Mouse (Mus musculus) hindbrain, postnatal 0 days (tissue): ENCODE measurements at regions not wholly inside any gene's neighbourhood (a gene's known extent, or its start where the extent isn't known, plus 50 kb on each side); places are given as distances from the start of the nearest gene placed in this dataset.

ENCODE experiments used
- ATAC-seq: fragments of 200-750 bp; cut with Nextera tagmentation; 2 replicates; pipeline ENCODE4 v1.8.0; 2017; ENCODE audit warnings: mild to moderate bottlenecking, moderate TSS enrichment, moderate library complexity
- DNase-seq: peaks from one replicate; pipeline ENCODE4 v3.0.0-alpha.2; 2015; ENCODE audit warnings: low spot score
- H3K27ac ChIP-seq: fragments of 300-500 bp; sonication (generic); 2 replicates; pipeline ENCODE4 v1.5.1; 2014; ENCODE audit warnings: mild to moderate bottlenecking
- H3K27me3 ChIP-seq: fragments of 300-500 bp; sonication (generic); 2 replicates; pipeline ENCODE4 v1.6.1; 2014; ENCODE audit warnings: low read length, mixed read lengths; ENCODE audit not compliant: insufficient read depth
- H3K36me3 ChIP-seq: fragments of 300-500 bp; sonication (generic); 2 replicates; pipeline ENCODE4 v1.6.1; 2014; ENCODE audit warnings: low read length, mixed read lengths; ENCODE audit not compliant: insufficient read depth
- H3K4me1 ChIP-seq: fragments of 300-500 bp; sonication (generic); 2 replicates; pipeline ENCODE4 v1.6.1; 2014; ENCODE audit warnings: antibody characterized with exemption, low read length, mixed read lengths; ENCODE audit not compliant: insufficient read depth
- H3K4me2 ChIP-seq: fragments of 300-500 bp; sonication (generic); 2 replicates; pipeline ENCODE4 v1.6.1; 2014; ENCODE audit warnings: low read depth, mild to moderate bottlenecking, low read length, moderate library complexity, mixed read lengths
- H3K4me3 ChIP-seq: fragments of 300-500 bp; sonication (generic); 2 replicates; pipeline ENCODE4 v1.5.1; 2014; ENCODE audit warnings: low read length
- H3K9ac ChIP-seq: fragments of 300-500 bp; sonication (generic); replicated peaks from 2 replicates; pipeline ENCODE4 v1.6.1; 2014; ENCODE audit warnings: mild to moderate bottlenecking, low read length, moderate library complexity, mixed read lengths
- H3K9me3 ChIP-seq: fragments of 300-500 bp; sonication (generic); 2 replicates; pipeline ENCODE4 v1.6.1; 2016; ENCODE audit warnings: low read length, mixed read lengths
- CTCF ChIP-seq: IDR thresholded peaks from 2 replicates; pipeline ENCODE4 v1.5.1; 2016; ENCODE audit warnings: antibody characterized with exemption, control low read depth, low read depth
- whole genome bisulfite sequencing: fragments of 180-500 bp; shearing (Covaris S2); extraction: QIAGEN DNeasy Blood & Tissue Kit; methylation state at CpG from one replicate; pipeline ENCODE4 v1.1.7; 2014; 5-methylcytosine and 5-hydroxymethylcytosine counted together

- 82% methylated on average over 3 of the region's 3 CpGs for WGBS
These were observed 178.8 kb upstream of the Fer start for GRCm38 (mm10) chr17:63684026-63684425.

GRCm38 (mm10) chr17:63685956-63686355 is 176.9 kb upstream of the Fer start:
- H3K9me3 ChIP-seq: no peaks in the 10 kb centered on the region
- WGBS: 33% methylated on average over 4 of the region's 4 CpGs
- no peaks in the 10 kb centered on the region for H3K27me3 ChIP-seq
- no peak overlapping the region for H3K4me2 ChIP-seq
- H3K9ac ChIP-seq: no peak overlapping the region
- H3K4me3 ChIP-seq: no peak overlapping the region
- H3K27ac ChIP-seq: no peak overlapping the region
- peak; percentile 64 for ATAC-seq
- H3K36me3 ChIP-seq: no peaks in the 10 kb centered on the region
- DNase-seq: peak; percentile 52
- no peaks in the 10 kb centered on the region for H3K4me1 ChIP-seq
- TF ChIP-seq CTCF: no peak

More at GRCm38 (mm10) chr17:63684026-63684425, 178.8 kb upstream of the Fer start:
- no peak for ATAC-seq
- no peaks in the 10 kb centered on the region for H3K36me3 ChIP-seq
- no peak overlapping the region for H3K4me2 ChIP-seq
- no peaks in the 10 kb centered on the region for H3K27me3 ChIP-seq
- no peak for DNase-seq
- no peak for TF ChIP-seq CTCF
- H3K4me1 ChIP-seq: no peaks in the 10 kb centered on the region
- no peak overlapping the region for H3K9ac ChIP-seq
- no peaks in the 10 kb centered on the region for H3K9me3 ChIP-seq
- no peak overlapping the region for H3K27ac ChIP-seq
- H3K4me3 ChIP-seq: no peak overlapping the region

DNA sequence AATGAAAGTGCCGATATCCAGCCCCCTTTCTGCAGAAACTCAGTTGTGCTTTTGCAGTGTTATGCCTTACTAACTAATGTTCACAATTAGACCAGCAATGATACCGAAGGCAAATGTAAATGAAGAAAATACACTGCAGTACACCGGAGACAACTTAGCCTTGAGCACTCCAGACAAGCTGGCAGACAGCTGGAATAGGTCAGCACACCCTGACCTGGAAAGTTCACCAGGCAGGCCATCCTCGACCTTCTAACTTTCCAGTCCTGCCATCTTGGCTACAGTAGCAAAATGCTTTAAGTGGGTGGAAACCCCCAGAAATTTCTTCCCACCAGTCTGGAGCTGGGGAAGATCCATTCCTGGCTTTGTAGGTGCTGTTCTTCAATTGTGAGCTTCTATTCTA is 176.5 kb upstream of the Fer start:
- DNase-seq (no peak), ATAC-seq (peak; percentile 11; the same call in 1 of the 2 replicates)
- H3K9ac ChIP-seq: no peak overlapping the region
- no peak for TF ChIP-seq CTCF
- H3K9me3 ChIP-seq: no peaks in the 10 kb centered on the region
- H3K4me1 ChIP-seq: no peaks in the 10 kb centered on the region
- H3K36me3 ChIP-seq: no peaks in the 10 kb centered on the region
- H3K27ac ChIP-seq: no peak overlapping the region
- H3K4me2 ChIP-seq: no peak overlapping the region
- H3K27me3 ChIP-seq: no peaks in the 10 kb centered on the region
- no peak overlapping the region for H3K4me3 ChIP-seq
- WGBS: 58% methylated on average over 4 of the region's 4 CpGs

GRCm38 (mm10) chr17:63689291-63689690 is 173.6 kb upstream of the Fer start:
- ATAC-seq (no peak), DNase-seq (no peak)
- Histone ChIP-seq H3K9ac (no peak overlapping the region), H3K4me2 (no peak overlapping the region), H3K9me3 (no peaks in the 10 kb centered on the region), H3K27me3 (no peaks in the 10 kb centered on the region), H3K27ac (no peak overlapping the region), H3K4me3 (no peak overlapping the region), H3K36me3 (no peaks in the 10 kb centered on the region), H3K4me1 (0 out of 2 replicates have a peak, but pooled peaks cover 2% of the 10 kb centered on the region)
- no peak for TF ChIP-seq CTCF
- WGBS: 77% methylated on average over 8 of the region's 8 CpGs

DNA sequence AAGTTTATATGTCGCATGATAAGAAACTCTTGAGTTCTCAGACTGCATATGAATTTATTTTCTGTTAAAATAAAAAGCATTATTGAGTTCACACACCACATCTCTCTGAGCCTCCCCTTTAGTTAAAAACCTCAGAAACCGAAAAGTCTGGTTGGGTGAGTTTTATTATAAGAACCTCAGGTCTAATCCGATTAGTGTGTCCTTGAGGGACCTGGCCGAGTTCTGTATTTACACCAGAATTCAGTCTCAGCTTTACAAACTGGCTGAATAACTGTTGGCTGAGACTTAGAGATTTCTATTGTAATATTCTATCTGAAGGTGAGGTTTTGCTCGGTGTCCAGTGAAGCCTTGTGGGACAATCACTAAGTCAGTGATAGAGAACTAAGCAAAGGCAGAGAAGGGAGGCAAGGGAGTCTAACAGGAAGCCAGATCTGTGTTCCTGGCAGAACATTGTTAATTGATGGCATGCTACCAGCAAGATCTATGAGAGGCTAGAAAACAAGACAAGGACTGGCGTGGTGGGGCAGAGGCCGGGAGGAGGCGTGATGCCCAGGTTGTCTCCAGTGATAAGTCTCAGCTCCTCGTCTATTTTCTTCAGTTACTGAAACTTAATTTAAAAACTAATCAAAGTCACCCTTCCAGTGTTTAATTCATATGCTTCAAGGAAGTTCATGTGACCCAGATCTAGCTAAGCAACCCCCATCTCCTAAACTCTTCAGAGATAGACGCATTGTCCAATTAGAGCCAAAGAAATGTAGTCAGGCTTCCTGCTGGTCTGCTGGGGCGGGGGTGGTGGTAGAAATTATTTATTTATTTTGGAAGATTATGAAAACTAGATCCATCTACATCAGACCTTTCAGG is 171.8 kb upstream of the Fer start:
- H3K4me2 ChIP-seq: no peak overlapping the region
- H3K27ac ChIP-seq: no peak overlapping the region
- no peaks in the 10 kb centered on the region for H3K36me3 ChIP-seq
- TF ChIP-seq CTCF: no peak
- ATAC-seq: no peak
- no peaks in the 10 kb centered on the region for H3K9me3 ChIP-seq
- 76% methylated on average over 11 of the region's 11 CpGs for WGBS
- no peak overlapping the region for H3K9ac ChIP-seq
- H3K4me1 ChIP-seq: 0 out of 2 replicates have a peak, but pooled peaks cover 2% of the 10 kb centered on the region
- DNase-seq: no peak
- no peaks in the 10 kb centered on the region for H3K27me3 ChIP-seq
- no peak overlapping the region for H3K4me3 ChIP-seq

- no peak for DNase-seq
- no peaks in the 10 kb centered on the region for H3K36me3 ChIP-seq
- no peak for TF ChIP-seq CTCF
- no peak overlapping the region for H3K27ac ChIP-seq
- H3K9me3 ChIP-seq: no peaks in the 10 kb centered on the region
- WGBS: 67% methylated on average over 3 of the region's 3 CpGs
- no peak overlapping the region for H3K4me3 ChIP-seq
- H3K9ac ChIP-seq: no peak overlapping the region
- H3K27me3 ChIP-seq: no peaks in the 10 kb centered on the region
- no peak for ATAC-seq
- H3K4me2 ChIP-seq: no peak overlapping the region
- 0 out of 2 replicates have a peak, but pooled peaks cover 2% of the 10 kb centered on the region for H3K4me1 ChIP-seq
These were observed 171.2 kb upstream of the Fer start for GRCm38 (mm10) chr17:63691690-63691968.

- Histone ChIP-seq H3K9ac (no peak overlapping the region), H3K4me1 (0 out of 2 replicates have a peak, but pooled peaks cover 2% of the 10 kb centered on the region), H3K4me3 (no peak overlapping the region), H3K36me3 (no peaks in the 10 kb centered on the region), H3K4me2 (no peak overlapping the region), H3K9me3 (no peaks in the 10 kb centered on the region), H3K27ac (no peak overlapping the region), H3K27me3 (no peaks in the 10 kb centered on the region)
- 0 out of 2 replicates have a peak, but pooled peaks have one; percentile 49 for ATAC-seq
- no peak for TF ChIP-seq CTCF
- no peak for DNase-seq
- 69% methylated on average over 1 of the region's 1 CpGs for WGBS
These were observed 169.6 kb upstream of the Fer start for GRCm38 (mm10) chr17:63693274-63693673.
